Mouse (Mus musculus): ENCODE measurements around the gene Tcl1b3. TPM values are rescaled to one million over a fixed set of nuclear protein-coding genes. Genes with fewer than 3 reads are reported as not detected.
"Not testable (repeated sequence)": the region's sequence is repeated elsewhere in the genome, so short reads cannot be mapped to it uniquely, and the experiment has no call there.

Tcl1b3 gene
- polyA plus RNA-seq, 1 experiment from 2014 or later = not detected

GRCm38 (mm10) chr12:105174318-105174717, 16.5 kb upstream of the Tcl1b3 start:
- H3K9me3 ChIP-seq (ENCODE audit: control insufficient read depth, low read length); DNase-seq (ENCODE audit: low spot score); ATAC-seq (ENCODE audit: insufficient read depth, low FRiP score, low TSS enrichment); H3K9ac ChIP-seq (ENCODE audit: low read length); H3K27ac ChIP-seq (ENCODE audit: low read depth, low read length); H3K4me2 ChIP-seq (ENCODE audit: low read depth); H3K4me3 ChIP-seq (ENCODE audit: low read depth, low read length); H3K4me1 ChIP-seq (ENCODE audit: control insufficient read depth, insufficient read depth, low read length); H3K27me3 ChIP-seq (ENCODE audit: control insufficient read depth, insufficient read depth, low read length); H3K36me3 ChIP-seq (ENCODE audit: control insufficient read depth, insufficient read depth, low read length): not testable (repeated sequence)
- 36% methylated on average over 2 of the region's 2 CpGs for WGBS

- H3K27me3 ChIP-seq (ENCODE audit: control insufficient read depth, insufficient read depth, low read length); H3K4me1 ChIP-seq (ENCODE audit: control insufficient read depth, insufficient read depth, low read length); H3K9me3 ChIP-seq (ENCODE audit: control insufficient read depth, low read length); DNase-seq (ENCODE audit: low spot score); ATAC-seq (ENCODE audit: insufficient read depth, low FRiP score, low TSS enrichment); H3K9ac ChIP-seq (ENCODE audit: low read length); H3K4me2 ChIP-seq (ENCODE audit: low read depth); H3K36me3 ChIP-seq (ENCODE audit: control insufficient read depth, insufficient read depth, low read length); H3K27ac ChIP-seq (ENCODE audit: low read depth, low read length); H3K4me3 ChIP-seq (ENCODE audit: low read depth, low read length): not testable (repeated sequence)
- WGBS = 76% methylated on average over 3 of the region's 3 CpGs
Measured at GRCm38 (mm10) chr12:105176044-105176443, 14.8 kb upstream of the Tcl1b3 start, which contains the start of gene Tcl1b5. Tcl1b5 (plus strand) TSS chr12:105176344.

GRCm38 (mm10) chr12:105181040-105181644, 9.7 kb upstream of the Tcl1b3 start:
- WGBS = 85% methylated on average over 4 of the region's 4 CpGs
- H3K4me1 ChIP-seq (ENCODE audit: control insufficient read depth, insufficient read depth, low read length); H3K9ac ChIP-seq (ENCODE audit: low read length); H3K4me2 ChIP-seq (ENCODE audit: low read depth); ATAC-seq (ENCODE audit: insufficient read depth, low FRiP score, low TSS enrichment); DNase-seq (ENCODE audit: low spot score); H3K9me3 ChIP-seq (ENCODE audit: control insufficient read depth, low read length); H3K27ac ChIP-seq (ENCODE audit: low read depth, low read length); H3K4me3 ChIP-seq (ENCODE audit: low read depth, low read length); H3K27me3 ChIP-seq (ENCODE audit: control insufficient read depth, insufficient read depth, low read length); H3K36me3 ChIP-seq (ENCODE audit: control insufficient read depth, insufficient read depth, low read length): not testable (repeated sequence)

- not testable (repeated sequence) for H3K36me3 ChIP-seq (ENCODE audit: control insufficient read depth, insufficient read depth, low read length); H3K27ac ChIP-seq (ENCODE audit: low read depth, low read length); DNase-seq (ENCODE audit: low spot score); ATAC-seq (ENCODE audit: insufficient read depth, low FRiP score, low TSS enrichment); H3K4me2 ChIP-seq (ENCODE audit: low read depth); H3K27me3 ChIP-seq (ENCODE audit: control insufficient read depth, insufficient read depth, low read length); H3K4me3 ChIP-seq (ENCODE audit: low read depth, low read length); H3K4me1 ChIP-seq (ENCODE audit: control insufficient read depth, insufficient read depth, low read length); H3K9me3 ChIP-seq (ENCODE audit: control insufficient read depth, low read length); H3K9ac ChIP-seq (ENCODE audit: low read length)
- WGBS = 48% methylated on average over 2 of the region's 2 CpGs
Measured at GRCm38 (mm10) chr12:105188980-105189379, 1.9 kb upstream of the Tcl1b3 start.

- not testable (repeated sequence) for H3K4me2 ChIP-seq (ENCODE audit: low read depth); H3K27me3 ChIP-seq (ENCODE audit: control insufficient read depth, insufficient read depth, low read length); H3K4me1 ChIP-seq (ENCODE audit: control insufficient read depth, insufficient read depth, low read length); H3K4me3 ChIP-seq (ENCODE audit: low read depth, low read length); H3K9ac ChIP-seq (ENCODE audit: low read length); H3K9me3 ChIP-seq (ENCODE audit: control insufficient read depth, low read length); H3K36me3 ChIP-seq (ENCODE audit: control insufficient read depth, insufficient read depth, low read length); ATAC-seq (ENCODE audit: insufficient read depth, low FRiP score, low TSS enrichment); DNase-seq (ENCODE audit: low spot score); H3K27ac ChIP-seq (ENCODE audit: low read depth, low read length)
- WGBS = 42% methylated on average over 7 of the region's 7 CpGs
Measured at GRCm38 (mm10) chr12:105199684-105200497, 9.0 kb downstream of the Tcl1b3 start.

GRCm38 (mm10) chr12:105201657-105202056, 10.8 kb downstream of the Tcl1b3 start, which contains the start of gene Tcl1b4:
Tcl1b4 (plus strand) TSS chr12:105201957.
- not testable (repeated sequence) for DNase-seq (ENCODE audit: low spot score); H3K9me3 ChIP-seq (ENCODE audit: control insufficient read depth, low read length); ATAC-seq (ENCODE audit: insufficient read depth, low FRiP score, low TSS enrichment); H3K4me2 ChIP-seq (ENCODE audit: low read depth); H3K4me3 ChIP-seq (ENCODE audit: low read depth, low read length); H3K27me3 ChIP-seq (ENCODE audit: control insufficient read depth, insufficient read depth, low read length); H3K36me3 ChIP-seq (ENCODE audit: control insufficient read depth, insufficient read depth, low read length); H3K9ac ChIP-seq (ENCODE audit: low read length); H3K4me1 ChIP-seq (ENCODE audit: control insufficient read depth, insufficient read depth, low read length); H3K27ac ChIP-seq (ENCODE audit: low read depth, low read length)
- WGBS = 94% methylated on average over 1 of the region's 1 CpGs

GRCm38 (mm10) chr12:105207071-105207470, 16.2 kb downstream of the Tcl1b3 start:
- 71% methylated on average over 1 of the region's 1 CpGs for WGBS
- H3K4me1 ChIP-seq (ENCODE audit: control insufficient read depth, insufficient read depth, low read length) = no peaks in the 10 kb centered on the region
- ATAC-seq (ENCODE audit: insufficient read depth, low FRiP score, low TSS enrichment) (no peak), DNase-seq (ENCODE audit: low spot score) (no peak)
- no peak overlapping the region for H3K4me2 ChIP-seq (ENCODE audit: low read depth)
- H3K9ac ChIP-seq (ENCODE audit: low read length) = no peak overlapping the region
- no peaks in the 10 kb centered on the region for H3K9me3 ChIP-seq (ENCODE audit: control insufficient read depth, low read length)
- no peak overlapping the region for H3K4me3 ChIP-seq (ENCODE audit: low read depth, low read length)
- H3K27ac ChIP-seq (ENCODE audit: low read depth, low read length) = no peak overlapping the region
- H3K27me3 ChIP-seq (ENCODE audit: control insufficient read depth, insufficient read depth, low read length) = no peaks in the 10 kb centered on the region
- no peaks in the 10 kb centered on the region for H3K36me3 ChIP-seq (ENCODE audit: control insufficient read depth, insufficient read depth, low read length)

- Histone ChIP-seq H3K9ac (ENCODE audit: low read length) (no peak overlapping the region), H3K36me3 (ENCODE audit: control insufficient read depth, insufficient read depth, low read length) (no peaks in the 10 kb centered on the region), H3K4me3 (ENCODE audit: low read depth, low read length) (no peak overlapping the region), H3K27ac (ENCODE audit: low read depth, low read length) (no peak overlapping the region), H3K4me2 (ENCODE audit: low read depth) (no peak overlapping the region), H3K4me1 (ENCODE audit: control insufficient read depth, insufficient read depth, low read length) (no peaks in the 10 kb centered on the region), H3K9me3 (ENCODE audit: control insufficient read depth, low read length) (no peaks in the 10 kb centered on the region), H3K27me3 (ENCODE audit: control insufficient read depth, insufficient read depth, low read length) (no peaks in the 10 kb centered on the region)
- ATAC-seq (ENCODE audit: insufficient read depth, low FRiP score, low TSS enrichment) (no peak), DNase-seq (ENCODE audit: low spot score) (no peak)
- WGBS = 94% methylated on average over 1 of the region's 1 CpGs
Measured at GRCm38 (mm10) chr12:105208441-105208840, 17.6 kb downstream of the Tcl1b3 start.

- no peaks in the 10 kb centered on the region for H3K27me3 ChIP-seq (ENCODE audit: control insufficient read depth, insufficient read depth, low read length)
- no peaks in the 10 kb centered on the region for H3K9me3 ChIP-seq (ENCODE audit: control insufficient read depth, low read length)
- ATAC-seq (ENCODE audit: insufficient read depth, low FRiP score, low TSS enrichment) (no peak), DNase-seq (ENCODE audit: low spot score) (no peak)
- no peak overlapping the region for H3K4me3 ChIP-seq (ENCODE audit: low read depth, low read length)
- WGBS = 94% methylated on average over 7 of the region's 7 CpGs
- H3K36me3 ChIP-seq (ENCODE audit: control insufficient read depth, insufficient read depth, low read length) = no peaks in the 10 kb centered on the region
- H3K4me1 ChIP-seq (ENCODE audit: control insufficient read depth, insufficient read depth, low read length) = no peaks in the 10 kb centered on the region
- H3K27ac ChIP-seq (ENCODE audit: low read depth, low read length) = no peak overlapping the region
- H3K9ac ChIP-seq (ENCODE audit: low read length) = no peak overlapping the region
- no peak overlapping the region for H3K4me2 ChIP-seq (ENCODE audit: low read depth)
Measured at GRCm38 (mm10) chr12:105209231-105209630, 18.4 kb downstream of the Tcl1b3 start.

Data from neural tube, embryonic 11.5 days (tissue).